Mouse (Mus musculus): ENCODE results near the gene Limch1. TPM values are rescaled to one million over a fixed set of nuclear protein-coding genes. Genes with fewer than 3 reads are reported as not detected.

Gene Limch1
- polyA plus RNA-seq, 1 experiment from 2014 or later, result 28.2 TPM

DNA sequence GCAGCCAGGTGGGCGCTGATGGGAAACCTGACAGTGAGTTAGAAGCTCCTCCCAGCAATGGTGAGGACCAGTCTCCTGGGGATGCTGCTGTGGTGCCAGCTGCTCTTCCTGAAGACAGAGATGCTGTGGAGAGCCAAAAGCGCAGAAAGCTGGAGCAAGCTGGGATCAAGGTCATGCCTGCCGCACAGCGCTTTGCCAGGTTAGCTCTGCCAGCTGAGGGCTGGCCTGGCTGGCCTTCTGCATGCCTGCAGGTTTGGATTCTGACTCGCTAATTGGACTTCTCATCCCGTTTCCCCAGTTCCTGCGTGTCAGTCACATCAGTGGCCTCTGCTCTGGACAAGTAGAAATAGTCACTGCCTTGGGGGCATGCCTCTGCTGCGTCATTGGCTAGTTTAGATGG lies 230.0 kb downstream of the Limch1 start:
- Histone ChIP-seq H3K9me3 (ENCODE audit: control insufficient read depth, low read length) (no peaks in the 10 kb centered on the region), H3K27me3 (ENCODE audit: control insufficient read depth, insufficient read depth, low read length) (no peaks in the 10 kb centered on the region), H3K4me1 (ENCODE audit: control insufficient read depth in 2 of 2, insufficient read depth in 2 of 2, low read length in 2 of 2) (no peaks in the 10 kb centered on the region; a peak in 1 of 4 replicates), H3K36me3 (ENCODE audit: control insufficient read depth, insufficient read depth, low read length) (0 out of 2 replicates have a peak, but pooled peaks cover 3% of the 10 kb centered on the region), H3K9ac (ENCODE audit: low read length) (no peak overlapping the region), H3K4me2 (ENCODE audit: low read length) (no peak overlapping the region), H3K27ac (replicated peaks in 1 of 2; ENCODE audit: control insufficient read depth in 1 of 2, insufficient read depth in 1 of 2, low read depth in 2 of 2, low read length in 2 of 2) (no peak overlapping the region), H3K4me3 (ENCODE audit: control insufficient read depth in 1 of 2, insufficient read depth in 1 of 2, low read depth in 1 of 2, low read length in 2 of 2) (no peak overlapping the region)
- 79% methylated on average over 8 of the region's 8 CpGs for WGBS
- ATAC-seq (ENCODE audit: insufficient number of reproducible peaks, insufficient read depth, low FRiP score, low read depth), result no peak

DNA sequence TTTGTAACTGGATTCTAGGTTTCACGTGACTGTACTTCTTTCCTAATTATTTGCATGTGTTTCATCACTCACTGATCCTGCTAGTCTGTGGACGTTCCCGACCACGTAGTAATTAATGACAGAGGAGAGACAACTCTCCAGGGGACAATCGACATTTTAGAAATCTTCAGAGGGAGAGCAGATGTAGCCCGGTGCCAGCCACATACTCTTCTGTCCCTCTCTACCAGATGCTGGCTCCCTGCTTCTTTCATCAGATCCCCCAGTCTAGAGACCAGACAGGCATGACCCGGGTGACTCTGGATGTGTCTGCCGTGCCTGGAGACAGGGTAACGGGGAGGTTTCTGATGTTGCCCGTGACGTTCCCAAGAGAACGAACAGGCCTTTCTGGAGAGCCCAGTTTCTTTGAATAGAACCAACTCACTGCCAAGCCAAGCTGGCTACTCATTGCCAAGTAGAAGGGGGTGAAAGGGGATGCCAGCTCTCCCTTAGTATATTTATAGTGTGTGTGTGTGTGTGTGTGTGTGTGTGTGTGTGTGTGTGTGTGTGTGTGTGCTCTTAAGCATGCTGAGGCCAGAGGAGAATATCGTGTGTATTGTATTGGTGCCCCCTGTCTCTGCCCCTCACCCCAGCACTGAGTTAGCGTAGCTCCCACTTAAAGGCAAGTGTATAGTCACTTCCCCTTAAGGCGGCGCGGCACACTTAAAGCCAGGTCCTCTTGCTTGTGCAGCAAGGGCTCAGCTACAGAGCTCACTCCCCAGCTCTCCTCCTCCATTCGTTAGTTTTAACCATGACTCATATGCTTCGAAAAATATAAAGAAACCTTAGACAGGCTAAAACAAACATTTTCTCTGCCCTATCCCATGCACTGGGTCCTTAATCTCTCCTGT lies 233.9 kb downstream of the Limch1 start:
- ATAC-seq (ENCODE audit: insufficient number of reproducible peaks, insufficient read depth, low FRiP score, low read depth), result no peak
- Histone ChIP-seq H3K36me3 (ENCODE audit: control insufficient read depth, insufficient read depth, low read length) (0 out of 2 replicates have a peak, but pooled peaks cover 3% of the 10 kb centered on the region), H3K4me1 (ENCODE audit: control insufficient read depth in 2 of 2, insufficient read depth in 2 of 2, low read length in 2 of 2) (no peaks in the 10 kb centered on the region; a peak in 1 of 4 replicates), H3K9ac (ENCODE audit: low read length) (no peak overlapping the region), H3K27ac (replicated peaks in 1 of 2; ENCODE audit: control insufficient read depth in 1 of 2, insufficient read depth in 1 of 2, low read depth in 2 of 2, low read length in 2 of 2) (no peak overlapping the region), H3K9me3 (ENCODE audit: control insufficient read depth, low read length) (no peaks in the 10 kb centered on the region), H3K4me3 (ENCODE audit: control insufficient read depth in 1 of 2, insufficient read depth in 1 of 2, low read depth in 1 of 2, low read length in 2 of 2) (no peak overlapping the region), H3K4me2 (ENCODE audit: low read length) (no peak overlapping the region), H3K27me3 (ENCODE audit: control insufficient read depth, insufficient read depth, low read length) (peaks cover 6% of the 10 kb centered on the region; the same call in 1 of the 2 replicates)
- WGBS, result 60% methylated on average over 19 of the region's 19 CpGs

DNA sequence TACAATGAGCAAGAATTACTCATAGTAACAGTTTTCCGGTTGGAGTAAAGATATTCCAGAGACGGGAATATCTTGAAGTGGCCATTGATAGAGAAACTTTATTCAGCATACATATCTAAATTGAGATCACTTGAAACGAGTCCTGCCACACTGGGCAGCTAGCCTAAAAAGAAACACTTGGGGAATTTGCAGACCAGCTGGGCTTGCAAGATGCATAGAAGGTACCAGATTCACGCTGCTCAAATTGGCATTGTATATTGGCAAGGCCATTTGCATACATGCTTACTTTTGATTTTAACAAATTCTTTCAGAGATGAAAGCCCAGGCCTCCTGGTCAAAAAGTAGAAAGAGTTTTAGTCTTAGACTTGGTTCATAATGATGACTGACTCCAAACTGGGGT lies 235.2 kb downstream of the Limch1 start:
- WGBS, result 65% methylated on average over 4 of the region's 4 CpGs
- no peaks in the 10 kb centered on the region; a peak in 1 of 4 replicates for H3K4me1 ChIP-seq (ENCODE audit: control insufficient read depth in 2 of 2, insufficient read depth in 2 of 2, low read length in 2 of 2)
- H3K4me3 ChIP-seq (ENCODE audit: control insufficient read depth in 1 of 2, insufficient read depth in 1 of 2, low read depth in 1 of 2, low read length in 2 of 2), result no peak overlapping the region
- peaks cover 6% of the 10 kb centered on the region; the same call in 1 of the 2 replicates for H3K27me3 ChIP-seq (ENCODE audit: control insufficient read depth, insufficient read depth, low read length)
- H3K9me3 ChIP-seq (ENCODE audit: control insufficient read depth, low read length), result no peaks in the 10 kb centered on the region
- H3K4me2 ChIP-seq (ENCODE audit: low read length), result no peak overlapping the region
- H3K9ac ChIP-seq (ENCODE audit: low read length), result no peak overlapping the region
- H3K27ac ChIP-seq (replicated peaks in 1 of 2; ENCODE audit: control insufficient read depth in 1 of 2, insufficient read depth in 1 of 2, low read depth in 2 of 2, low read length in 2 of 2), result no peak overlapping the region
- no peak for ATAC-seq (ENCODE audit: insufficient number of reproducible peaks, insufficient read depth, low FRiP score, low read depth)
- H3K36me3 ChIP-seq (ENCODE audit: control insufficient read depth, insufficient read depth, low read length), result no peaks in the 10 kb centered on the region

DNA sequence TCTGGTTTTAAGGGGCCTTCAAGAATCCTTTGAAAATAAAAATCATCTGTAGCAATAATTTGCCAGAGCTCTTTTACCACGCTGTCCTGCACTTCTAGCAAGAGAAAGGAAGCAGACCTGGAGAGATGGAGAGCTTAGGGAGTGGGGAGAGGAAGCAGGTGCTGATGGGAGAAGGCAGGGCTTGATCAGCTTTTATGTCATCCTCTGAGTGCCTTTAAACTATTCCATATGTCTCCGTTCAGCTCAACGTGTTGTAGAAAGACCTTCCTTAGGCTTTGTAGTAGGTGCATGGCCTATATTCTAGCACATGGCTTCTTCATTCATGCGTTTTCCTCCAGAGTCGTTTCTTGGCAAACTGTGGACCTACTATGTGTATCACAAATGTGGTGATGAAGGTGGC lies 237.5 kb downstream of the Limch1 start:
- no peak overlapping the region for H3K4me2 ChIP-seq (ENCODE audit: low read length)
- H3K9me3 ChIP-seq (ENCODE audit: control insufficient read depth, low read length), result no peaks in the 10 kb centered on the region
- ATAC-seq (ENCODE audit: insufficient number of reproducible peaks, insufficient read depth, low FRiP score, low read depth), result no peak
- 84% methylated on average over 5 of the region's 5 CpGs for WGBS
- H3K27ac ChIP-seq (replicated peaks in 1 of 2; ENCODE audit: control insufficient read depth in 1 of 2, insufficient read depth in 1 of 2, low read depth in 2 of 2, low read length in 2 of 2), result no peak overlapping the region
- no peaks in the 10 kb centered on the region; a peak in 1 of 4 replicates for H3K4me1 ChIP-seq (ENCODE audit: control insufficient read depth in 2 of 2, insufficient read depth in 2 of 2, low read length in 2 of 2)
- H3K36me3 ChIP-seq (ENCODE audit: control insufficient read depth, insufficient read depth, low read length), result no peaks in the 10 kb centered on the region
- H3K4me3 ChIP-seq (ENCODE audit: control insufficient read depth in 1 of 2, insufficient read depth in 1 of 2, low read depth in 1 of 2, low read length in 2 of 2), result no peak overlapping the region
- no peak overlapping the region for H3K9ac ChIP-seq (ENCODE audit: low read length)
- peaks cover 25% of the 10 kb centered on the region for H3K27me3 ChIP-seq (ENCODE audit: control insufficient read depth, insufficient read depth, low read length)

DNA sequence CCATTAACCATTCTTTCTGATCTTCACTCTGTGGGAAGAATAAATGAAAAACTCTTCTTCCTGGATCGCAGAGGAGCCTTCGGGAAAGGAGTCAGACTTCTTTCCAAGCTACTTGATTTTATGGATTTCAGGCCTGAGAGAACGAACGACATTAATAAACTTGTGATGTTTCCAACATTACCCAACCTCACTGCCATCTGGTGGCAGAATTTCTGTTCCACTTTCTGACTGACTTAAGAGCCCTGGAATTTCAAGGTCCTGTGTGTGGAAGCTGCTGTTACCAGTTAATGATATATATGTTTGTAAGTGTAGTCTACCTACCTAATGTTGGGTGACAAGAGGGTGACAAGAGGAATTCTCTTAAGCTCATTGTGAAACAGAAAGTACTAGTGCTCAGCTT lies 243.3 kb downstream of the Limch1 start:
- Histone ChIP-seq H3K27me3 (ENCODE audit: control insufficient read depth, insufficient read depth, low read length) (peaks cover 52% of the 10 kb centered on the region), H3K4me3 (ENCODE audit: control insufficient read depth in 1 of 2, insufficient read depth in 1 of 2, low read depth in 1 of 2, low read length in 2 of 2) (no peak overlapping the region), H3K9ac (ENCODE audit: low read length) (no peak overlapping the region), H3K9me3 (ENCODE audit: control insufficient read depth, low read length) (no peaks in the 10 kb centered on the region), H3K4me1 (ENCODE audit: control insufficient read depth in 2 of 2, insufficient read depth in 2 of 2, low read length in 2 of 2) (no peaks in the 10 kb centered on the region), H3K27ac (replicated peaks in 1 of 2; ENCODE audit: control insufficient read depth in 1 of 2, insufficient read depth in 1 of 2, low read depth in 2 of 2, low read length in 2 of 2) (no peak overlapping the region), H3K4me2 (ENCODE audit: low read length) (no peak overlapping the region), H3K36me3 (ENCODE audit: control insufficient read depth, insufficient read depth, low read length) (no peaks in the 10 kb centered on the region)
- WGBS, result 75% methylated on average over 4 of the region's 4 CpGs
- ATAC-seq (ENCODE audit: insufficient number of reproducible peaks, insufficient read depth, low FRiP score, low read depth), result no peak

DNA sequence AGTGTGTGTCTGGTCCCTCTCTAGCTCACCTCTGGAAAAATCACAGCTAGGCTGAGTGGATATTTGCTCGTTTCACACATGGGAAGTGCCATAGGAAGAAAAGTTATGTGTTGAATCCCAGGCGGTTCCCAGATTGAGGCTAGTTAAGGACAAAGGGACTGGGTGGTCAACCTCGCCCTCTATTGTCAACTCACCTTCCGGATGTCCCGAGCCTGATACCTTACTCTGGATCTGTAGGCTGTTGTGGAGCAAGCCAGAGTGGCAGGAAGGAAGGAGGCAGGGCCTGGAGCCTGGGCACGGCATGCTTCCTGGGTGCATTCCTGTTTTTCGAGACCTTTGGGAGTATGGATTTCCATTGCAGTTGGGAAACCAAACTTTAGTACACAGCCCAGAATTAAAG lies 243.9 kb downstream of the Limch1 start:
- no peak for ATAC-seq (ENCODE audit: insufficient number of reproducible peaks, insufficient read depth, low FRiP score, low read depth)
- H3K27ac ChIP-seq (replicated peaks in 1 of 2; ENCODE audit: control insufficient read depth in 1 of 2, insufficient read depth in 1 of 2, low read depth in 2 of 2, low read length in 2 of 2), result no peak overlapping the region
- 68% methylated on average over 7 of the region's 7 CpGs for WGBS
- peaks cover 58% of the 10 kb centered on the region for H3K27me3 ChIP-seq (ENCODE audit: control insufficient read depth, insufficient read depth, low read length)
- no peaks in the 10 kb centered on the region for H3K9me3 ChIP-seq (ENCODE audit: control insufficient read depth, low read length)
- H3K4me2 ChIP-seq (ENCODE audit: low read length), result no peak overlapping the region
- H3K4me1 ChIP-seq (ENCODE audit: control insufficient read depth in 2 of 2, insufficient read depth in 2 of 2, low read length in 2 of 2), result no peaks in the 10 kb centered on the region
- no peaks in the 10 kb centered on the region for H3K36me3 ChIP-seq (ENCODE audit: control insufficient read depth, insufficient read depth, low read length)
- no peak overlapping the region for H3K9ac ChIP-seq (ENCODE audit: low read length)
- H3K4me3 ChIP-seq (ENCODE audit: control insufficient read depth in 1 of 2, insufficient read depth in 1 of 2, low read depth in 1 of 2, low read length in 2 of 2), result no peak overlapping the region

DNA sequence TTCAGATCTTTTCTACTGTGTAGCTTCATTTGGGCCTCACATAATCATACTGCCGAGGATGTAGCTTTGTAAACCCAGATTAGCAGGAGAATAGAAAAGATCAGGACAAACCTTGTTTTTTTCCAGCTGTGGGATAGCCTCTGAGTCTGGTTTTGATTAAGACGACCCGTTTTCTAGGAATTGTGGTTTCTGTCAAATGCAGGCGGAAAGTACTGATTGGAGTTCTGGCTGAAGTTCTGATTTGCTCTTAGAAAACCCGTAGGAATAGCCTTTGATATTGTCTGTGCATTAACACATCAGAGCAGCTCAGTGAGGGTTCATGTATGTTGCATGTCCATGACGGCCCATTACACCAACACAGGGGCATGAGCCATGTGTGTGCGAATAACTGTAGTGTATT lies 246.8 kb downstream of the Limch1 start:
- Histone ChIP-seq H3K4me2 (ENCODE audit: low read length) (no peak overlapping the region), H3K27me3 (ENCODE audit: control insufficient read depth, insufficient read depth, low read length) (peaks cover 69% of the 10 kb centered on the region), H3K9me3 (ENCODE audit: control insufficient read depth, low read length) (no peaks in the 10 kb centered on the region), H3K4me1 (ENCODE audit: control insufficient read depth in 2 of 2, insufficient read depth in 2 of 2, low read length in 2 of 2) (peaks cover 3 to 7% of the 10 kb centered on the region in 2 experiments; a peak in 2 of 4 replicates), H3K9ac (ENCODE audit: low read length) (no peak overlapping the region), H3K27ac (replicated peaks in 1 of 2; ENCODE audit: control insufficient read depth in 1 of 2, insufficient read depth in 1 of 2, low read depth in 2 of 2, low read length in 2 of 2) (no peak overlapping the region), H3K4me3 (ENCODE audit: control insufficient read depth in 1 of 2, insufficient read depth in 1 of 2, low read depth in 1 of 2, low read length in 2 of 2) (no peak overlapping the region), H3K36me3 (ENCODE audit: control insufficient read depth, insufficient read depth, low read length) (no peaks in the 10 kb centered on the region)
- no peak for ATAC-seq (ENCODE audit: insufficient number of reproducible peaks, insufficient read depth, low FRiP score, low read depth)
- 72% methylated on average over 7 of the region's 7 CpGs for WGBS

Measured in heart, embryonic 14.5 days (tissue).